Mouse (Mus musculus) ES-Bruce4 (cell line): ENCODE results near the gene Fgf11. TPM values are rescaled to one million over a fixed set of nuclear protein-coding genes. Genes with fewer than 3 reads are reported as not detected.

Experiments
- H3K27ac ChIP-seq: 2 replicates; pipeline ENCODE4 v1.5.1; 2012; ENCODE audit warnings: low read length, inconsistent platforms; ENCODE audit not compliant: insufficient read depth
- H3K27me3 ChIP-seq: 2 replicates; pipeline ENCODE4 v1.6.1; 2012; ENCODE audit warnings: mild to moderate bottlenecking, low read length, inconsistent platforms; ENCODE audit not compliant: control insufficient read depth, poor library complexity, insufficient read depth, severe bottlenecking
- H3K36me3 ChIP-seq: 2 replicates; pipeline ENCODE4 v1.6.1; 2012; ENCODE audit warnings: inconsistent platforms, mild to moderate bottlenecking, low read length, moderate library complexity; ENCODE audit not compliant: control insufficient read depth, poor library complexity, insufficient read depth, severe bottlenecking
- H3K4me1 ChIP-seq: one replicate; pipeline ENCODE4 v1.8.1; 2011; ENCODE audit warnings: low read length; ENCODE audit not compliant: control insufficient read depth, insufficient read depth
- H3K4me3 ChIP-seq: 2 replicates; pipeline ENCODE4 v1.5.1; 2011; ENCODE audit warnings: low read depth, mild to moderate bottlenecking, low read length
- H3K9ac ChIP-seq: 2 replicates; pipeline ENCODE4 v1.6.1; 2012; ENCODE audit warnings: low read depth, mild to moderate bottlenecking, inconsistent platforms; ENCODE audit not compliant: poor library complexity, severe bottlenecking
- H3K9me3 ChIP-seq: replicated peaks from 2 replicates; pipeline ENCODE4 v1.6.1; 2012; ENCODE audit warnings: mild to moderate bottlenecking, low read length, inconsistent platforms; ENCODE audit not compliant: control insufficient read depth, poor library complexity, insufficient read depth, severe bottlenecking
- CTCF ChIP-seq: IDR thresholded peaks from one replicate; pipeline ENCODE4 v1.8.1; 2011; ENCODE audit warnings: low read depth, low read length
- EP300 ChIP-seq: IDR thresholded peaks from 2 replicates; pipeline ENCODE4 v1.6.1; 2011; ENCODE audit warnings: low read depth, low read length; ENCODE audit not compliant: insufficient read depth
- POLR2A ChIP-seq: IDR thresholded peaks from one replicate; pipeline ENCODE4 v1.8.1; 2011; ENCODE audit warnings: low read length; ENCODE audit not compliant: insufficient read depth
- polyA plus RNA-seq: library from polyadenylated mRNA; stranded (reverse); fragments of >200 nt; gene quantifications from 2 replicates; pipeline ENCODE4 v1.2.4, GENCODE M21; 2011; ENCODE audit warnings: low read depth; ENCODE audit not compliant: missing spikeins, insufficient read depth, insufficient read length

Gene Fgf11
- polyA plus RNA-seq, 1 experiment, result 2.5 TPM

DNA sequence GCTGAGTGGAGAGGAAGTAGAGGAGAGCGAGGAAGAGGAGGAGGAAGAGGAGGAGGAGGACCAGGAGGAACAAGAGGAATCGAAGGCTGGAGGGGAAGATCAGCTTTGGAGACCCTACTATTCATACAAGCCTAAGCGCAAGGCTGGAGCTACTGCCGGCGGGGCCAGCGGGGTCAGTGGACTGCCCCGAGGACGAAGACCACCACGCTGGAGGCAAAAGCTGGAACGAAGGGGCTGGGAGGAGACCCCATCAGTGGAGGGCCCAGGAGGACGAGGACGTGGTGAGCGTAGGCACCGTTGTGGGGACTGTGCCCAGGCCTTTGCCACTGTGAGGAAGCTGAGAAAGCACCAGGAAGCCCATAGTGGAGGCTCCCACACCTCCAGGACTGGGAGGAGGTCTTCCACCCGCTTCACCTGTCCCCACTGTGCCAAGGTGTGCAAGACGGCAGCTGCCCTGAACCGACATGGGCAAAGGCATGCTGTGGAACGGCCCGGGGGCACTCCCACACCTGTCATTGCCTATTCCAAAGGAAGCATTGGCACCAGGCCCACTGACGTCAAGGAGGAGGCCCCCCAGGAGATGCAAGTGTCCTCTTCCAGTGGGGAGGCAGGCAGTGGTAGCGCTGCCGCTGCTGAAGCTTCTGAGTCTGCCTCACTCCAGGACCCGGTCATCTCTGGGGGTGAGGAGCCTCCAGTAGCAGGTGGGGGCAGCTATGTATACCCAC, 23.2 kb downstream of the Fgf11 start:
- Histone ChIP-seq H3K27ac (no peak overlapping the region), H3K4me3 (no peak overlapping the region), H3K9me3 (no peaks in the 10 kb centered on the region), H3K9ac (no peak overlapping the region), H3K27me3 (no peaks in the 10 kb centered on the region), H3K4me1 (peaks cover 6% of the 10 kb centered on the region), H3K36me3 (no peaks in the 10 kb centered on the region)
- TF ChIP-seq EP300, result no peak
- no peak for TF ChIP-seq CTCF
- TF ChIP-seq POLR2A, result no peak

DNA sequence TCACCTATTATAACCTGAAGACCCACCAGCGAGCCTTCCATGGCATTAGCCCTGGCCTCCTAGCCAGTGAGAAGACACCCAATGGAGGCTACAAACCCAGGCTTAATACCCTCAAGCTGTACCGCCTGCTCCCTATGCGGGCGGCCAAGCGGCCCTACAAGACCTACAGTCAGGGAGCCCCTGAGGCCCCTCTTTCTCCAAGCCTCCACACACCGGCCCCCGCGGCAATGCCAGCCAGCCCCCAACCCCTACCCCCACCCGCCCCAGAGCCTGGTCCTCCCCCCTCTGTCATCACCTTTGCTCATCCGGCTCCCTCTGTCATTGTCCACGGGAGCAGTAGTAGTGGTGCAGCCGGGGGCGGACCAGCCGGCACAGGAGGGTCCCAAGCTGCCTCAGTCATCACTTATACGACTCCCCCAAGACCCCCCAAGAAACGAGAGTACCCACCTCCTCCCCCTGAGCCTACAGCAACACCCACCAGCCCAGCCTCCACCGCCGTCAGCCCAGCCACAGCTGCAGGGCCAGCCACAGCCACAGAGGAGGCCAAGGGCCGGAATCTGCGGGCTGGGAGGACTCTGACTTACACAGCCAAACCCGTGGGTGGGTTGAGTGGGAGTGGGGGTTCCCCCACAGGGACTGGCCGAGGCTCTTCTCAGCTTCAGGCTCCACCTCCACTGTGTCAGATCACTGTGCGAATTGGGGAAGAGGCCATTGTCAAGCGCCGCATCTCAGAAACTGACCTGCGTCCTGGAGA, 24.0 kb downstream of the Fgf11 start:
- Histone ChIP-seq H3K27me3 (no peaks in the 10 kb centered on the region), H3K9ac (no peak overlapping the region), H3K27ac (no peak overlapping the region)

DNA sequence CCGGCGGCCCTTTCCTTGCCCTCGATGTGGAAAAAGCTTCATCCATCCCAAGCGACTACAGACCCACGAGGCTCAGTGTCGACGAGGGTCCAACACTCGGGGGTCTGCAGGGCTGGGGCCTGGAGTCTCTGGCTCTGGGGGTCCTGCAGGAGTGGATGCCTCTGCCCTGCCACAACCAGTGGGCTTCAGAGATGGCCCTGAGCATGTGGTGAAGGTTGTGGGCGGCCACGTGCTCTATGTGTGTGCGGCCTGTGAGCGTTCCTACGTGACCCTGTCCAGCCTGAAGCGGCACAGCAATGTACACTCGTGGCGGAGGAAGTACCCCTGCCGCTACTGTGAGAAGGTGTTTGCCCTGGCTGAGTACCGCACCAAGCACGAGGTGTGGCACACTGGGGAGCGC, 25.2 kb downstream of the Fgf11 start:
- no peaks in the 10 kb centered on the region for H3K27me3 ChIP-seq
- peaks cover 6% of the 10 kb centered on the region for H3K4me1 ChIP-seq
- H3K9ac ChIP-seq, result peak overlapping the region; percentile 19
- H3K9me3 ChIP-seq, result no peaks in the 10 kb centered on the region
- H3K36me3 ChIP-seq, result no peaks in the 10 kb centered on the region
- H3K4me3 ChIP-seq, result no peak overlapping the region
- H3K27ac ChIP-seq, result no peak overlapping the region
- TF ChIP-seq CTCF (no peak), POLR2A (no peak), EP300 (no peak)

More for the DNA sequence above, 24.0 kb downstream of the Fgf11 start:
- Histone ChIP-seq H3K4me1 (peaks cover 6% of the 10 kb centered on the region), H3K36me3 (no peaks in the 10 kb centered on the region), H3K9me3 (no peaks in the 10 kb centered on the region), H3K4me3 (no peak overlapping the region)
- TF ChIP-seq CTCF, result no peak
- no peak for TF ChIP-seq POLR2A
- TF ChIP-seq EP300, result no peak

DNA sequence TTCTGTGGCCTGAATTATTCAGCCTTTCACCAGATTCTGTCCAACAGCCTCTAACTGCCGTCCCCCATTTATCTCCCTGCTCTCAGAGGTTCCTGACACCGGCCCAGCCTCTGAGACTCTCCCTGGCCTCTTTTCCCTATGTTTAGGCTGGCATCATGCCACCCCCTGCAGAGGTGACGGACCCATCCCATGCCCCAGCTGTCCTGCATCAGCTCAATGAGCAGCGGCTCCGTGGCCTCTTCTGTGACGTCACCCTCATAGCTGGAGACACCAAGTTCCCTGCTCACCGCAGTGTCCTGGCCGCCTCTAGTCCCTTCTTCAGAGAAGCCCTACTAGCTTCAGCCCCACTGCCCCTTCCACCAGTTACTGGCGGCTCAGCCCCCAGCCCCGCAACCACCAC, 25.9 kb downstream of the Fgf11 start:
- Histone ChIP-seq H3K4me1 (peaks cover 6% of the 10 kb centered on the region), H3K4me3 (peak overlapping the region; percentile 21; the same call in 1 of the 2 replicates), H3K9ac (peak overlapping the region; percentile 19), H3K9me3 (no peaks in the 10 kb centered on the region), H3K36me3 (no peaks in the 10 kb centered on the region), H3K27ac (no peak overlapping the region), H3K27me3 (no peaks in the 10 kb centered on the region)
- no peak for TF ChIP-seq CTCF
- no peak for TF ChIP-seq POLR2A
- no peak for TF ChIP-seq EP300

DNA sequence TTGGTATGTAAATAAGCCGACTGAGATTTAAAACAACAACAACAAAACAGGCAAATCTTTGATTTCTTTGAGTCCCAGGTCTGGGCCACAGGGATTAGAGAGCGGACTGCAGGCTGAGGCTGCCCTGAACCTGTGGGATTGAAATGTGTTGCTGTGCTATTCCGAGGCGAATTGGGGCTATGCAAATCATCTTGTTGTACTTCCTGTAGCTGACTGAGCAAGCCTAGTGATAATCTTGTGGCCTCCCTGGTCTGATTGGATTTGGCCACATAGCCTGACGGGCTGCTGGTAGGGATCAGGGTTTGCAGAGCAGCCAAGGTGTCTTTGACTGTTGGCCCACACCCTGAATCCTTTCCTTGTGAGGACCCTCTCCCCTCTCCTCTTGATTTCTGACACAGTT, 26.7 kb downstream of the Fgf11 start:
- TF ChIP-seq POLR2A (no peak), EP300 (no peak), CTCF (no peak)
- H3K9me3 ChIP-seq, result no peaks in the 10 kb centered on the region
- H3K4me3 ChIP-seq, result no peak overlapping the region
- no peak overlapping the region for H3K9ac ChIP-seq
- H3K4me1 ChIP-seq, result peaks cover 6% of the 10 kb centered on the region
- H3K27ac ChIP-seq, result no peak overlapping the region
- no peaks in the 10 kb centered on the region for H3K27me3 ChIP-seq
- no peaks in the 10 kb centered on the region for H3K36me3 ChIP-seq

DNA sequence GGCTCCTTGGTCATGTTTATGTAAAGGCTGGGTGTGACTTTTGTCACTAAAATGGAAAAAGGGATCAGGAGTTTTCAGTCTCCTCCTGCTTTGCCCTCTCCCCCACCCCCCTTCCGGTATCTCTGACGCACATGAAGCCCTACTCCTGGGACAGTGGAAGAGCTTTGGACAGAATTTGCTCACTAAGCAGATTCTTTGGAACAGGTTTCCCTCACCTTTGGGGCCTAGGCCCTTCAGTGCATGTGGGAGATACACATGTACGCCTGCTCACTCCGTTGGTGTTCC, 34.1 kb downstream of the Fgf11 start:
- no peaks in the 10 kb centered on the region for H3K36me3 ChIP-seq
- H3K9ac ChIP-seq, result no peak overlapping the region
- H3K27ac ChIP-seq, result no peak overlapping the region
- H3K4me3 ChIP-seq, result no peak overlapping the region
- TF ChIP-seq CTCF, result no peak
- TF ChIP-seq EP300, result no peak
- no peak for TF ChIP-seq POLR2A
- no peaks in the 10 kb centered on the region for H3K4me1 ChIP-seq
- H3K27me3 ChIP-seq, result no peaks in the 10 kb centered on the region
- no peaks in the 10 kb centered on the region for H3K9me3 ChIP-seq
